Mouse (Mus musculus): ENCODE results near the gene Mrrf. TPM values are rescaled to one million over a fixed set of nuclear protein-coding genes. Genes with fewer than 3 reads are reported as not detected.

The Mrrf gene
- polyA plus RNA-seq, 1 experiment from 2014 or later = 26.5 TPM

DNA sequence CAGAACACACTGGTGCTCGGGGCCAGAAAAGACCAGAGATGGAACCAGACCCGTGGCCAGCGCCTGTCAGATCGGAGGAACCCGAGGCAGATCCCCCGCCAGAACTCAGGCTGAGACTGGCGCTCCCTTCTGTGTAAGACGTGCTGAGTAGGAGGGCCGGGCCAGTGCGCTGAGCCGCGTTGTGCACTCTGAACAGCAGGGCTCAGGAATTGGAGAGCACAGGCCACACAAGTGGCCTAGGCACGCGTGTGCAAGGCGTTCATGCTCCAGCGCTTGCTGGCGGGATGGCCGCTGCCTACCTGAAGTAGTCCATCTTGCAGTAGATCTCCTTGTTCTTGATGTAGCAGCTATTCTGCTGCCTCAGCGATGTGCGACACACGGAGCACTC is 33.6 kb upstream of the Mrrf start:
- Histone ChIP-seq H3K4me1 (replicated peaks) (peaks cover 44% of the 10 kb centered on the region), H3K36me3 (no peaks in the 10 kb centered on the region), H3K9me3 (no peaks in the 10 kb centered on the region), H3K4me2 (peak overlapping the region; percentile 68), H3K27me3 (peaks cover 100% of the 10 kb centered on the region), H3K4me3 (replicated peaks) (peak overlapping the region; percentile 40), H3K9ac (replicated peaks) (0 out of 2 replicates have a peak overlapping the region, but pooled peaks have one; percentile 23), H3K27ac (no peak overlapping the region)
- 3% methylated on average over 21 of the region's 21 CpGs for WGBS
- no peak for ATAC-seq (ENCODE audit: insufficient number of reproducible peaks, insufficient read depth, low FRiP score, low TSS enrichment, low read depth)

DNA sequence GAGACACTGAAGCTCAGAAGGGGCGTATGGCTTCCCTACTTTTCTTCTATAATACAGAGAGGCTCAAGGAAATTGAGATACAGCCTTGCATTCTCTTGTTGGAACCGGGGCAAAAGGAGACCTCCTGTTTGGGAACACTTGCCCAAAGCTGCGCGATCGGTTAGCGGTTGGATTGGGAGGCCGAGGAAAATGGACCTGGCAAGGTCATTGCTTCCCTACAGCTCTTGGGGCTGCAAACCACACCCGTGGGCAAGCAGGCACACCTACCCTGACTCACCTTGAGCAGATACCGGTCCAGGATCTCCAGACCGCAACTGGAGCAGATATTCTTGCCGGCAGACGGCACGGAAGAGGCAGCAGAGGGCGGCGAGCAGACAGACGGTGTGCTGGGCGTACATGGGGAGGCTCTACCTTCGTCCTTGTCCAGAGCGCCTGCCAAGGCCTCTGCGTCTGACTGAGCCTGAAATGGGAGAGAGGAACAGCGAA is 33.1 kb upstream of the Mrrf start:
- H3K27me3 ChIP-seq = peaks cover 100% of the 10 kb centered on the region
- peaks cover 43% of the 10 kb centered on the region for H3K4me1 ChIP-seq (replicated peaks)
- H3K27ac ChIP-seq = no peak overlapping the region
- peak overlapping the region; percentile 40 for H3K4me3 ChIP-seq (replicated peaks)
- H3K9me3 ChIP-seq = no peaks in the 10 kb centered on the region
- 2% methylated on average over 21 of the region's 21 CpGs for WGBS
- H3K9ac ChIP-seq (replicated peaks) = 0 out of 2 replicates have a peak overlapping the region, but pooled peaks have one; percentile 23
- peak overlapping the region; percentile 68 for H3K4me2 ChIP-seq
- no peaks in the 10 kb centered on the region for H3K36me3 ChIP-seq
- no peak for ATAC-seq (ENCODE audit: insufficient number of reproducible peaks, insufficient read depth, low FRiP score, low TSS enrichment, low read depth)

DNA sequence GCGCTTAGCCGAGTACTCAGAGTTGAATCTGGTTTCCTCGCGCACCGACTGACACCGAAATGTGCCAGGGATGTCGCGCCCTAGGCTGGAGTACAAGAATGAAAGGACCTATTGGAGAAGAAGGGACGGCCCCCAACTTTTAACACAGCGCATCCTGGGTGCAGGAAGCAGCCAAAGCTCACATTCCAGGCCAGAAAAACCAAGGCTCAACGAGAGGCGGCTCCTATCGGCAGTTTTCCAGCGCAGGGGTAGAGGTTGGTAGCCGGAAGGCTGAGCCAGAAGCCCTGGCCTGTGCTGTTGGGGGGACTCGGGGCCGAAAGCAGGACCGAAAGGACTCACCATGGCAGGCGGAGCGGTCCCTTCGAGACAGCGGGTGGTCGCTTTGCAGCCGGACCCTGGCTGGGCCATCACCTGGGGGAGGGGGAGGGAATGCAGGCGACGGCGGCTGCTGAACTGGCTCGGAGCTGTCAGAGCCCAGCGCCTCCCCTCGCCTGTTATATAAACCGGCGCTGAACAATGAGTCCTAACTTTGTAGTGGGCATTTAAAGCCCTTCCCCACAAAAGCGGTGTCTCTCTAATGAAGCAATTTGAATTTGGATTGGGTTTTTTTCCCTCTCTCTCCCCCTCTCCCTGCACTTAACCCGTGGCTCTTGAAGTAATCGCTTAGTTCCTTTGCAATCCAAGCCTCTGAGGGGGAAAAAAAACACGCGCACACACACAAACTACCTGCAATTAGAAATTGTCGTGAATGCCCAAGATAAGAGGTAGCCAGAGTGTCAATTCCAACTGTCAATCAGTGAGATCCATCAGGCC is 32.4 kb upstream of the Mrrf start:
- peak overlapping the region; percentile 40 for H3K4me3 ChIP-seq (replicated peaks)
- no peak for ATAC-seq (ENCODE audit: insufficient number of reproducible peaks, insufficient read depth, low FRiP score, low TSS enrichment, low read depth)
- H3K9me3 ChIP-seq = no peaks in the 10 kb centered on the region
- H3K36me3 ChIP-seq = no peaks in the 10 kb centered on the region
- H3K4me2 ChIP-seq = peak overlapping the region; percentile 68
- peaks cover 100% of the 10 kb centered on the region for H3K27me3 ChIP-seq
- H3K9ac ChIP-seq (replicated peaks) = no peak overlapping the region; the same call in 1 of the 2 replicates
- under 1% methylated on average over 38 of the region's 38 CpGs for WGBS
- H3K4me1 ChIP-seq (replicated peaks) = peaks cover 40% of the 10 kb centered on the region
- H3K27ac ChIP-seq = no peak overlapping the region

DNA sequence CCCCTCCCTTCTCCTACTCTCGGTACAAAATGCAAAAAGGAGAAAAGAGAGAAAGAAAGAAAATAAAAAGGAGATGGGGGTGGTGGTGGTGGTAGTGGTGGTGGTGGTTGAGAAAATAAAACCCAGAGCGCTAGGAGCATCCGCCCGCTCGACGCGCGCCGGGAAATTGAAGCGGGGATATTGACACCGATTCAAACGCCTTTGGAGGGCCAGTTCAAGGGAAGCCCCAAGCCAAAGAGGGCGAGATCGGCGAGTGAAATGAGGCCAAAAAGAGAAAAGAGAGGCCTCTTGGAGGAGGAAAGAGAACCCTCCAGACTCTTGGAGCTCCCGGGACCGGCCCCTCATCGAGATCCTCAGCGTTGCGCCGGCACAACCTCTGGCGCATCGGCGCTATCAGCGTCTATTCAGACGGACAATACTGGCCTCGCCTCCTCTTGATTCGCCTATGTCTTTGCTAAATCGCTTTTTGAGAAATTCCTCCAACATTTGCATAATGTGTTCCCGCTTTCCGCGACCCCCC is 31.7 kb upstream of the Mrrf start:
- Histone ChIP-seq H3K9ac (replicated peaks) (0 out of 2 replicates have a peak overlapping the region, but pooled peaks have one; percentile 31), H3K27me3 (peaks cover 100% of the 10 kb centered on the region), H3K4me3 (replicated peaks) (peak overlapping the region; percentile 40), H3K4me2 (peak overlapping the region; percentile 68), H3K27ac (no peak overlapping the region), H3K9me3 (no peaks in the 10 kb centered on the region), H3K4me1 (replicated peaks) (peaks cover 40% of the 10 kb centered on the region), H3K36me3 (no peaks in the 10 kb centered on the region)
- WGBS = under 1% methylated on average over 32 of the region's 32 CpGs
- ATAC-seq (ENCODE audit: insufficient number of reproducible peaks, insufficient read depth, low FRiP score, low TSS enrichment, low read depth) = no peak

DNA sequence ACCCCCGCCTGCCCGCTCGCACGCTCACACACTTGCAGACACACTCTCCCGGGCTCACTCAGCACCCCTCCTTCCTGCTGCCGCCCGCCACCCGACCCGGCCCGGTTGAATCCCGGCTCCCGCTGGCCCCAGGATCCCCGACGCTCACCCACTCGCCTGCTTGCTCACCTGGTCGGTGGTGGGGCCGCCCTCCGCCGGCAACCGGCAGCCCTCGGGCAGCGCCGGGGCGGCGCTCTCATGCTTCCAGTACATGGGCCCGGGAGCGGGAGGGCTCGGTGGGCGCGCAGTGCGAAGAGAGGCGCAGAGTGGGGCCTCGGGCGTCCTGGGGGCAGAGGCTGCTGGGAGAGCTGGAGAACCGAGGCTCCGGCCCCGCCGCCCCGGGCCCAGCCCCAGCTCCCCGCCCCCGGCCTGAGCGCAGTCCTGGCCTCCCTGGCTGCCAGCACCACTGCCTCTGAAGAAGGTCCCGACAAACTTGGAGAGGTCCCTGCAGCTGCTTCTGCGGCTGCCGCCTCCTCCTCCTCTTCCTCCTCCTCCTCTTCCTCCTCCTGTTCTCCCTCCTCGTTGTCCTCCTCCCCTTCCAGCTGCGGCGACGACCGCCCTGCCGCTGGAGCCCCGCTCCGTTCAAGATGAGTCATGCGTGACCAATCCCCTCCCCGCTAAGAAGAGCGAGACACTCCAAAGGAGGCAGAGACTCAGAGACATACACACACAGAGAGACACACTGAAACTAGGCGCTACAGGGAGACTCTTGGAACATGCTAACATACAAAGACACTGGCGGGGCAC is 31.0 kb upstream of the Mrrf start, which contains the start of gene Lhx6:
Gene Lhx6, minus strand, starts transcription at position 453 of the 786 bp plus-strand sequence.
- Histone ChIP-seq H3K27me3 (peaks cover 100% of the 10 kb centered on the region), H3K4me3 (replicated peaks) (peak within 1 kb of the TSS; percentile 40), H3K27ac (no peak within 1 kb of the TSS), H3K4me2 (peak within 1 kb of the TSS; percentile 68), H3K9me3 (no peaks in the 10 kb centered on the region), H3K36me3 (no peaks in the 10 kb centered on the region), H3K9ac (replicated peaks) (peak within 1 kb of the TSS; percentile 31; the same call in 1 of the 2 replicates), H3K4me1 (replicated peaks) (peaks cover 40% of the 10 kb centered on the region)
- ATAC-seq (ENCODE audit: insufficient number of reproducible peaks, insufficient read depth, low FRiP score, low TSS enrichment, low read depth) = no peak
- WGBS = 1% methylated on average over 56 of the region's 58 CpGs

DNA sequence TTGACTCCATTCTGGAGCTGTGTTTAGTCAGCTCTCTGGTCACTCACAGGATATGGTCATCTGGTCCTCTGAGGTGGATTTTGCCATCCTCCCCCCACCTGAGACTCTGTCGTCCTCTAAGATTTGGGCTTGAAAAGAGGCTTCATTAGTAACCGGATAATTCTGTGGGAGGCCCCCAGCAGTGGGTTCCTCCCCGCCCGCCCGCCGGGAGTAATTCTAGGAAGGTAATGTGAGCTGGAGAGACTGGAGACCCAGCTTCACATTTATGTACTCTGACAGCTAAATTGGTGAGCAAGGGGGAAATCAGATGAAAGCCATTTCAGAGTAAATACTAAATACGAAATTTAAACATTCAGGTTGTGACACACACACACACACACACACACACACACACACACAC is 27.6 kb upstream of the Mrrf start:
- peaks cover 80% of the 10 kb centered on the region for H3K27me3 ChIP-seq
- peaks cover 21% of the 10 kb centered on the region for H3K4me1 ChIP-seq (replicated peaks)
- no peak overlapping the region for H3K4me2 ChIP-seq
- no peak overlapping the region for H3K27ac ChIP-seq
- no peaks in the 10 kb centered on the region for H3K36me3 ChIP-seq
- no peak overlapping the region for H3K4me3 ChIP-seq (replicated peaks)
- ATAC-seq (ENCODE audit: insufficient number of reproducible peaks, insufficient read depth, low FRiP score, low TSS enrichment, low read depth) = no peak
- H3K9ac ChIP-seq (replicated peaks) = no peak overlapping the region
- WGBS = 4% methylated on average over 7 of the region's 7 CpGs
- no peaks in the 10 kb centered on the region for H3K9me3 ChIP-seq

DNA sequence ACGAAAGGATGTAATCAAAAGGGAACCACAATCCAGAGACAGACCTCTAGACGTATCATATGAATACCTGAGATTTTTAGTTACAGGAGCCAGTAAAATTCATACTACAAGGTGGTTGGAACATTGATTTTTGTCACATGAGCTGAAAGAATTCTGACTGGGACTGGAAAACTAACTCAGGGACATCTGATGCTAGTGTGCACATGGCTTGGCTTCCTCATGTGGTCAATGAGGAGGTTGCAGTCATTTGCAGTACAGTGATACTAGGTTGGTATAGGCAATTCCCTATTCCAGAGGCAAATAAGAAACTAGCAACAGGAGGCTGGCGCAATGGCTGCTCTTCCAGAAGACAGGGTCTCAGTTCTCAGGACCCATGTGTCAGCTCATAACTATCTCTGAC is 23.6 kb upstream of the Mrrf start:
- H3K9me3 ChIP-seq = no peaks in the 10 kb centered on the region
- peaks cover 40% of the 10 kb centered on the region for H3K27me3 ChIP-seq
- no peak overlapping the region for H3K4me2 ChIP-seq
- H3K4me1 ChIP-seq (replicated peaks) = no peaks in the 10 kb centered on the region
- WGBS = 77% methylated on average over 3 of the region's 3 CpGs
- no peak overlapping the region for H3K27ac ChIP-seq
- no peak for ATAC-seq (ENCODE audit: insufficient number of reproducible peaks, insufficient read depth, low FRiP score, low TSS enrichment, low read depth)
- peaks cover 24% of the 10 kb centered on the region for H3K36me3 ChIP-seq
- H3K4me3 ChIP-seq (replicated peaks) = no peak overlapping the region
- H3K9ac ChIP-seq (replicated peaks) = no peak overlapping the region

DNA sequence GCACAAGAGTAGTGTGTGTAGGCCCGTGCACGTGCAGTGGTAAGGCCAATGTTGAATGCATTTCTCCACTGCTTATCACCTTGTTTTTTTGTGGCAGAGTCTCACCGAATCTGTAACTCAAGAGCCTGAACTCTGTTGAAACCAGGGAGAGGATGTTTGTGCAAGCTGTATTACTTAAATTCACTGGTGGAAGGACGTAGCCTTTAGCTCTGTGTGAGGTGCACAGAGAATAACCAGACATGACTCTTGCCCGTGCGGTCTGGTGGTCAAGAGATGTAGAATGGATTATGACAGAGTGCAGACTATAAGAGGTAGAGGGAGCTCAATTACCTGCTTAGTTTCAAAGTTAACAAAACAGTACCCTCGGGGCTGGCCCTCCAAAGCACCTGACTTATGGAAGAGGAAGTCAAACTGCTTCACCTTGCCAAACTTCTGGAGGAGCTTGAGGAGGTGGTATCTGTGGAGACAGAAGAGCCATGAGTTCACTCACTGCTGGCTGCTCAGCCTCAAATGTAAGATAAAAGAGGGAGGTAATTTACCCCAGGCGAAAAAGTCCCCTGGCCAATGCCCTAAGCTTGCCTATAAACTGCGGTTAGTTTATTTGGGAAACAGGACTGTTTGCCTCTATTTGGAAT is 9.3 kb upstream of the Mrrf start:
- Histone ChIP-seq H3K9ac (replicated peaks) (no peak overlapping the region), H3K4me2 (no peak overlapping the region), H3K36me3 (peaks cover 85% of the 10 kb centered on the region), H3K4me1 (replicated peaks) (no peaks in the 10 kb centered on the region), H3K27ac (no peak overlapping the region), H3K4me3 (replicated peaks) (no peak overlapping the region), H3K27me3 (no peaks in the 10 kb centered on the region), H3K9me3 (no peaks in the 10 kb centered on the region)
- 92% methylated on average over 9 of the region's 9 CpGs for WGBS
- no peak for ATAC-seq (ENCODE audit: insufficient number of reproducible peaks, insufficient read depth, low FRiP score, low TSS enrichment, low read depth)

DNA sequence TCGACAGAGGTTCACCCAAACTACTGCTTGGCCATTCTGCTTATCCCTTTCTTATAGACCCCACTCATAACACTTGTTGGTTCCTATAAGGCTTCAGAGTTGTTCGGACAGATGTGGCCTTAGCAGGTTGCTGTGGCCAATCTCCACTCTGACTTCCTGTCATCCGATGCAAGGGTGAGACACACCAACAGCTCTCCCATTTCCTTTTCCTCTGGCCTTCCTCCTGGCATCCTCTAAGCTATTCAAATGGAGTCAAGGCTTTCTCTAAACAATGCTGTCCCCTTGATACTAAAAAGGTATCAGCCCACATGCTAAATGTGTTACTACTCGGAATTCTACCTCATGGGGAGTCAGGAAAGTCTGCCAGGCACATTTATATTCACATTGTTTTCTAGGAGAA is 8.2 kb upstream of the Mrrf start:
- H3K9me3 ChIP-seq = no peaks in the 10 kb centered on the region
- H3K4me3 ChIP-seq (replicated peaks) = no peak overlapping the region
- ATAC-seq (ENCODE audit: insufficient number of reproducible peaks, insufficient read depth, low FRiP score, low TSS enrichment, low read depth) = no peak
- WGBS = 76% methylated on average over 4 of the region's 4 CpGs
- no peaks in the 10 kb centered on the region for H3K4me1 ChIP-seq (replicated peaks)
- no peaks in the 10 kb centered on the region for H3K27me3 ChIP-seq
- no peak overlapping the region for H3K4me2 ChIP-seq
- peaks cover 85% of the 10 kb centered on the region for H3K36me3 ChIP-seq
- H3K27ac ChIP-seq = no peak overlapping the region
- no peak overlapping the region for H3K9ac ChIP-seq (replicated peaks)

DNA sequence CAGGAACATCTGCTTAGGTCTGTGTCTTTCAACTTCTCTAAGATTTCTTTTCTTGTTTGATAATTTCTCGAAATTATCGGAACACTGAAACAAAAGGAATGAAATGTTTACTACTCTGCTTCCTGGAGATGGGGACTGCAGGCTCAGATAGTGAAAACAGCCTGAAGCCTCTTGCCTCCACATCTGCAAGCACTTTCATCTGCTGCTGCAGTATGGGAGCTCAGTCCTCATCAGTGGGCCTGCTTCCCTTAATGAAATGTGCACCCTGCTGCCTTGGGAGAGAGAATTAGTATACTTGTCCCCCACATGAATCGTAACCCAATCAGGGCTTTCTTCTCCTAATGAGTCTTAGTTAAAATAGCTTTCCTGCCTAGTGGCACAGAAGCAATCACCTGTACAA is 7.1 kb upstream of the Mrrf start:
- no peak for ATAC-seq (ENCODE audit: insufficient number of reproducible peaks, insufficient read depth, low FRiP score, low TSS enrichment, low read depth)
- no peak overlapping the region for H3K27ac ChIP-seq
- peaks cover 85% of the 10 kb centered on the region for H3K36me3 ChIP-seq
- no peak overlapping the region for H3K9ac ChIP-seq (replicated peaks)
- no peak overlapping the region for H3K4me3 ChIP-seq (replicated peaks)
- no peaks in the 10 kb centered on the region for H3K27me3 ChIP-seq
- H3K4me2 ChIP-seq = no peak overlapping the region
- H3K4me1 ChIP-seq (replicated peaks) = no peaks in the 10 kb centered on the region
- no peaks in the 10 kb centered on the region for H3K9me3 ChIP-seq
- WGBS = 65% methylated on average over 3 of the region's 3 CpGs
